Mouse (Mus musculus) myocyte (in vitro differentiated cells): ENCODE results near the gene Acot3. TPM values are rescaled to one million over a fixed set of nuclear protein-coding genes. Genes with fewer than 3 reads are reported as not detected.
"Not testable (repeated sequence)": the region's sequence is repeated elsewhere in the genome, so short reads cannot be mapped to it uniquely, and the experiment has no call there.

Experiments
- H3K27me3 ChIP-seq: one replicate; pipeline ENCODE4 v1.6.1; 2011; ENCODE audit not compliant: control insufficient read depth, insufficient read depth, insufficient read length
- H3K36me3 ChIP-seq: one replicate; pipeline ENCODE4 v1.6.1; 2011; ENCODE audit not compliant: control insufficient read depth, insufficient read depth
- H3K4me2 ChIP-seq: one replicate; pipeline ENCODE4 v1.6.1; 2011; ENCODE audit warnings: low read depth, control low read depth
- H3K4me3 ChIP-seq: one replicate; pipeline ENCODE4 v1.5.1; 2011; ENCODE audit warnings: mild to moderate bottlenecking, control low read depth, moderate library complexity
- H3K79me2 ChIP-seq: one replicate; pipeline ENCODE4 v1.6.1; 2011; ENCODE audit not compliant: control insufficient read depth, insufficient read depth
- H3ac ChIP-seq: one replicate; pipeline ENCODE4 v1.6.1; 2011; ENCODE audit not compliant: control insufficient read depth, insufficient read length
- CEBPB ChIP-seq: IDR thresholded peaks from 2 replicates; pipeline ENCODE4 v1.6.1; 2011; ENCODE audit warnings: mild to moderate bottlenecking, moderate library complexity; ENCODE audit not compliant: poor library complexity, insufficient read depth, severe bottlenecking
- E2F4 ChIP-seq: IDR thresholded peaks from one replicate; pipeline ENCODE4 v1.6.1; 2011; ENCODE audit warnings: mild to moderate bottlenecking, control low read depth, moderate library complexity; ENCODE audit not compliant: insufficient read depth
- MAX ChIP-seq: IDR thresholded peaks from one replicate; pipeline ENCODE4 v1.6.1; 2011; ENCODE audit warnings: low read depth, mild to moderate bottlenecking, control low read depth
- MYOD1 ChIP-seq, 3 experiments: IDR thresholded peaks; one replicate each; pipeline ENCODE4 v1.6.1; 2011; ENCODE audit warnings: control low read depth in 2 of 3, low read depth in 2 of 3, mild to moderate bottlenecking in 2 of 3, moderate library complexity in 1 of 3; ENCODE audit not compliant: insufficient read length in 2 of 3, control insufficient read depth in 1 of 3
- MYOG ChIP-seq, 3 experiments: IDR thresholded peaks; one replicate each; pipeline ENCODE4 v1.6.1; 2011; ENCODE audit warnings: control low read depth in 2 of 3, low read depth in 2 of 3, mild to moderate bottlenecking in 2 of 3; ENCODE audit not compliant: insufficient read length in 2 of 3, control insufficient read depth in 1 of 3, insufficient read depth in 1 of 3
- POLR2A ChIP-seq: IDR thresholded peaks from one replicate; pipeline ENCODE4 v1.6.1; 2011; ENCODE audit warnings: low read depth, mild to moderate bottlenecking, control low read depth, moderate library complexity; ENCODE audit not compliant: insufficient read length
- POLR2AphosphoS2 ChIP-seq: IDR thresholded peaks from one replicate; pipeline ENCODE4 v1.6.1; 2011; ENCODE audit warnings: low read depth, control low read depth; ENCODE audit not compliant: insufficient read length
- REST ChIP-seq: IDR thresholded peaks from one replicate; pipeline ENCODE4 v1.6.1; 2011; ENCODE audit warnings: mild to moderate bottlenecking, control low read depth, moderate library complexity; ENCODE audit not compliant: insufficient read depth, insufficient read length
- SRF ChIP-seq: IDR thresholded peaks from one replicate; pipeline ENCODE4 v1.6.1; 2011; ENCODE audit warnings: low read depth; ENCODE audit not compliant: control insufficient read depth, insufficient read length
- TCF12 ChIP-seq: IDR thresholded peaks from one replicate; pipeline ENCODE4 v1.6.1; 2011; ENCODE audit warnings: mild to moderate bottlenecking, control low read depth; ENCODE audit not compliant: poor library complexity, insufficient read depth, severe bottlenecking
- TCF3 ChIP-seq: IDR thresholded peaks from one replicate; pipeline ENCODE4 v1.6.1; 2011; ENCODE audit warnings: low read depth, control low read depth; ENCODE audit not compliant: insufficient read length
- USF1 ChIP-seq: IDR thresholded peaks from one replicate; pipeline ENCODE4 v1.6.1; 2011; ENCODE audit warnings: low read depth, mild to moderate bottlenecking, control low read depth, moderate library complexity
- polyA plus RNA-seq: library from polyadenylated mRNA; unstranded; fragments of >200 nt; fragmentation: generic; extraction: Trizol; gene quantifications from one replicate; pipeline ENCODE4 v1.2.1, GENCODE M21; 2012; ENCODE audit warnings: missing spikeins

The Acot3 gene
- polyA plus RNA-seq, 1 experiment, result not detected

DNA sequence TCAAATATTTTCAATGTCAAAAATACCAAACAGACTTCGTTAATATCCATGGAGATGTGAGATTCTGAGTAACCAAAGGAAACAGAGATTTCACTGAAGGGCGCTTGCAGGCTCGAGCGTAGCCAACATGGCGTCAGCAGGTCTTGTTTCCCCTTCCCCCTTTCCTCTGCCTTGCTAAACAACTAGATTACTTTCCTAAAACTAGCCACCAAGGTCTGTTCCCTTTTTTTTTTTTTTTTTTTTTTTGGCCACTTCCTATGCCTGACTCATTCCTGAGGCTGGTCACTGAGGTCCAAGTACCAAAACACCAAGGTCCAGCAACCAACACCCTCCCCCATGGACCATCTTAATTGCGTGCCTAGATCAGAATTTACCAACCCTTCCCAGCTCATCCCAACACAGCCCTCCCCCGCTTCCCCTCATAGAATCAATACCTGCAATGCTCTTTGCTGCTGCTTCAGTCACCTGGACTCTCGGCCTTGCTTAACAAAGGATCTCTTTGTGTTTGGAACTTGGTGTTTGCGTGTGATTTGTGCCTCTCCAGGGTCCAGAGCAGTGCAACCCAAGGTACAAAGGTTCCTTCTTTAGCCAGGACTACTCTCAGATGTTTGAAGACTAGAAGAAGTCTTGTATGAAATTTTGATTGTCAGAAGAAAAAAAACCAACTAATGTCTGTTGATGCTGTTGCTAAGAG is 28.7 kb upstream of the Acot3 start:
- Histone ChIP-seq H3K79me2 (no peaks in the 10 kb centered on the region), H3K36me3 (no peaks in the 10 kb centered on the region), H3K4me3 (no peak overlapping the region), H3K27me3 (peaks cover 10% of the 10 kb centered on the region), H3ac (no peak overlapping the region), H3K4me2 (no peak overlapping the region)
- TF ChIP-seq TCF3, result no peak
- no peak for TF ChIP-seq MYOD1 (IDR thresholded peaks at IDR 0.05; ENCODE audit: control insufficient read depth in 1 of 3, insufficient read length in 2 of 3, low read depth in 2 of 3)
- no peak for TF ChIP-seq POLR2A

DNA sequence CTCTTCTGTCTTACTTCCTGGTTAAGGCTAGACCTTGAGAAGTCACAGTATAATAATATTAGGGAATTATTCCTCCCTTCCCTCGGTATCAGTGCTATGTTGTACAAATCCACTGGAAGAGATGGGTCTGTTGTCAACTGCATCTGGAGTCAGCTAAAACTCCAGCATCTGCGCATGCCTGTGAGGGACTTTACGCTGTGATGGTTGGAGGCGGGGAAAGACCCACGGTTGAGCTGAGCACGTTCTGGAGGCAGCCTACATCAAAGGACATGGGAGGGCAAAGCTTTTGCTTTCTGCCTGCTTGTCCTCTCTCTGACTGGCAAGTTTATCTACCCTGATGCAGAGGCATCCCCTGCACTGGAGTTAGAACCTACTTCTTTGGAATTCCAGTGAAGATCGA is 26.1 kb upstream of the Acot3 start:
- Histone ChIP-seq H3K4me2 (no peak overlapping the region), H3K27me3 (no peaks in the 10 kb centered on the region), H3ac (no peak overlapping the region), H3K79me2 (no peaks in the 10 kb centered on the region), H3K36me3 (no peaks in the 10 kb centered on the region), H3K4me3 (no peak overlapping the region)
- no peak for TF ChIP-seq MAX
- TF ChIP-seq TCF3, result no peak
- TF ChIP-seq MYOD1 (IDR thresholded peaks at IDR 0.05; ENCODE audit: control insufficient read depth in 1 of 3, insufficient read length in 2 of 3, low read depth in 2 of 3), result no peak
- no peak for TF ChIP-seq MYOG (IDR thresholded peaks at IDR 0.05; ENCODE audit: control insufficient read depth in 1 of 3, insufficient read depth in 1 of 3, insufficient read length in 2 of 3, low read depth in 2 of 3)
- no peak for TF ChIP-seq TCF12
- TF ChIP-seq USF1, result no peak
- no peak for TF ChIP-seq SRF
- no peak for TF ChIP-seq POLR2A
- no peak for TF ChIP-seq CEBPB
- no peak for TF ChIP-seq E2F4
- no peak for TF ChIP-seq REST
- no peak for TF ChIP-seq POLR2AphosphoS2

DNA sequence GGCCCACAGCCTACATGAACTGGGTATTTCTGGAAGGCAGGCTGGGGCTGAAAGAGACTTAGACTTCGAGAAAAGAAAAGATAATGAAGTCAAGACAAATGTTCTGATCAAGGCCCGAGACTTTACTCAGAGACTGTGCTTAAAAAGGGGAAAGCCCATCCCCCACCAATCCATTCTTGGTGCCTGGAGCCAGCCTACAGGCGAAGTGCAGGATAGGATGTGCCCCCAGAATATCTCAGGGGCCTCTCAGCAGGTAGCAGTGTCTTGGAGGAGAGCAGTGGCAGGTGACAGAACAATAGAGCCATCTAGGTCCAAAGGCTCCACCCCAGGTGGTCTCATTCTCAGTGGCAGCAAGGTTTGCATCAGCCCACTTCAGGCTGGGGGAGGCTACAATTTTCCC is 23.6 kb upstream of the Acot3 start:
- not testable (repeated sequence) for H3ac ChIP-seq, H3K4me2 ChIP-seq, H3K79me2 ChIP-seq, H3K27me3 ChIP-seq, H3K36me3 ChIP-seq, H3K4me3 ChIP-seq

DNA sequence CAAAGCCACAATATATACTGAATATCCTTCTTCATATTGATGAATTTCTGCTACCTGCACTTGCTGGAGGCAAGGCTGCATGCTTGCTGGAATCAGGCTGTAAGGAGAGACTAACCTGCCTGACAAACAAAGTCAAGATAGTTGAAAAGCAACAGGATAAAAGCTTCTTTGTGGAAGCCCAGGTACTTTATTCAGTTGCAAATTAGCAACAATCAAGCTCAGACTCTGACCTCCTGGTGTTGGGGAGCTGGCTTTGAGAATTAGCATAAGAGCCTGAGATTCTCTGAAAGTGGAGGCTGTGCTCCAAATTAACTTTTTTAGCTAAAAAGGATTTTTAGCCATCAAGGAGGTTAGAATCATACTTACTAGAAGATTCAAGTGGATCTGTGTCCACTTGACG is 22.9 kb upstream of the Acot3 start:
- not testable (repeated sequence) for H3K27me3 ChIP-seq, H3K36me3 ChIP-seq

DNA sequence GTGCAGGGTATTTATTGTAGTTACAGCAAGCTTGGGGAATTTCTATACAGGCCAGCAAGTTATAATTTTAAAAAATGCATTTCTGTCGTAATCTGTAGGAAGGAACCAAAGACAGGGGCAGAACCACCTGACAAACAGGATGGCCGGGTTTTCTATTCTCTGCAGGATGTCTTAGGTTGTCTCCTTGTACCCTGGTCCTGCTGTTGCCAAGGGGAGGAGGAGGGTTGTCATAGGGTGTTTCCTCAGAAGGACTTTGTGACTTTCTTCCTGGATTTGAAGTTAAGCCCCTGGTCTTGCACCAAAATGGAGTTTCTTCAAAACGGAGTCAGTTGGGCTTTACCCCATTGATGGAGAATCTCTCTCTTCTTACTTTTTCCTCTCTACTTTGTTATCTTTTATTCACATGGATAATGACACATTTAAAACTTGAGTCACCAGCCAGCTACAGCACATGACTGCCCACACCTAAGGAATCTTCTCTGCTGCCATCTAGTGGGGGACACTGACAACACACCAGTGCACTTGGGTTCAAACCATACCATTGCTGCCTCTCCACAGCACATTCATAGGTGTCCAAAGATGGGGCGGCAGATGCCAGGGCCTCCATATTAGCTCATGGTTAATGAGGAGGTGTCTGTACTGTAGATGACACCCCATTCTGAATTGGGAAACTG is 21.1 kb upstream of the Acot3 start:
- peak; percentile 81 for TF ChIP-seq USF1
- no peak for TF ChIP-seq MAX
- no peak for TF ChIP-seq E2F4
- no peak for TF ChIP-seq REST
- TF ChIP-seq SRF, result no peak
- no peak for TF ChIP-seq MYOG (IDR thresholded peaks at IDR 0.05; ENCODE audit: control insufficient read depth in 1 of 3, insufficient read depth in 1 of 3, insufficient read length in 2 of 3, low read depth in 2 of 3)
- no peak for TF ChIP-seq POLR2AphosphoS2
- Histone ChIP-seq H3K4me2 (no peak overlapping the region), H3K27me3 (no peaks in the 10 kb centered on the region), H3K4me3 (no peak overlapping the region), H3ac (no peak overlapping the region), H3K79me2 (no peaks in the 10 kb centered on the region), H3K36me3 (no peaks in the 10 kb centered on the region)

More for the DNA sequence above, 22.9 kb upstream of the Acot3 start:
- H3K4me2 ChIP-seq, H3ac ChIP-seq, H3K4me3 ChIP-seq, H3K79me2 ChIP-seq: not testable (repeated sequence)

DNA sequence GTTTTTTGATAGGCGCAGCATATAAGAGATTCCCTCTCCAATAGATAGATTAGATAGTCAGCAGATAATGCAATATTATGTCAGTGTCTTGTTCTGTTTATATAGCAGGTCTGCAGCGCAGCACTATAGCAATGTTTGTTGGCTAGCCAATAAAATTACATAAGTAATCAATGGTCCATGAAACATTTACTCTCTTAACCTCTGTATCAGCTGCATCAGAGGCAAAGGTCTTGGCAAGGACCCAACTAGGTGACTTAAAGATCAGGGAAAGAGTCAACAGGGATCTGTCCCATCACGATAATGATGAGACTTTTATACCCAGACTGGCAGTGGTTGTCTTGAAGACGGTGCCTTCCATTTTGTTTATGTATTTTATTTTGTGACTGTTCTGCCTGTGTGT is 19.1 kb upstream of the Acot3 start:
- TF ChIP-seq POLR2A (no peak), TCF12 (no peak), CEBPB (no peak), MYOD1 (IDR thresholded peaks at IDR 0.05; ENCODE audit: control insufficient read depth in 1 of 3, insufficient read length in 2 of 3, low read depth in 2 of 3) (no peak), MYOG (IDR thresholded peaks at IDR 0.05; ENCODE audit: control insufficient read depth in 1 of 3, insufficient read depth in 1 of 3, insufficient read length in 2 of 3, low read depth in 2 of 3) (no peak), E2F4 (no peak), TCF3 (no peak), USF1 (no peak), MAX (no peak), POLR2AphosphoS2 (no peak), REST (no peak), SRF (no peak)
- Histone ChIP-seq H3K79me2 (no peaks in the 10 kb centered on the region), H3K36me3 (no peaks in the 10 kb centered on the region), H3K4me2 (no peak overlapping the region), H3K27me3 (peaks cover 5% of the 10 kb centered on the region), H3ac (no peak overlapping the region), H3K4me3 (no peak overlapping the region)

DNA sequence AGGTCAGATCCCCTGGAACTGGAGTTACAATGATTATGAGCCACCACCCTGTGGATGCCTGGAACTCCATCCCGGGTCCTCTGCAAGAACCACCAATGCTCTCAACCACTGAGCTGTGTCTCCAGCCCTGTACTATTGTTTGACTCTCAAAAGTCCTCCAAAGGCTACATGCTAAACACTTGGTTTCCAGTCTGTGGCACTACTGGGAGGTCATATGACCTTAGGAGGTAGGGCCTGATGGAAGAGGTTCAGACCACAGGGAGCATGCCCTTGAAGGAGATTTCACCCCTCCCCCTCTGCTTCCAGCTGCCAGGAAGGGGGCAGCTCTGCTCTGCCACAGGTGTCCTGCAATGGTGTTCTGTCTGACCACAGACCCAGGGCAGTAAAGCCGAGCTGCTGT is 18.6 kb upstream of the Acot3 start:
- H3K36me3 ChIP-seq, H3ac ChIP-seq, H3K79me2 ChIP-seq, H3K27me3 ChIP-seq, H3K4me3 ChIP-seq, H3K4me2 ChIP-seq: not testable (repeated sequence)
